Mouse (Mus musculus) G1E-ER4 (cell line): Measurements from ENCODE around the gene Wdr83. TPM values are rescaled to one million over a fixed set of nuclear protein-coding genes. Genes with fewer than 3 reads are reported as not detected.

Source experiments
- GATA1 ChIP-seq: IDR thresholded peaks from one replicate; pipeline ENCODE4 v1.8.0; 2012; ENCODE audit warnings: low read length, inconsistent platforms
- polyA plus RNA-seq: library from polyadenylated mRNA; stranded (reverse); fragments of >175 nt; gene quantifications from 2 replicates; pipeline ENCODE4 v1.2.3, GENCODE M21; 2012

Gene Wdr83
- 18.1 and 45.7 TPM in 2 replicates for polyA plus RNA-seq

- no peak for TF ChIP-seq GATA1
Measured at GRCm38 (mm10) chr8:85081216-85081555, at the start of gene Wdr83. Wdr83 (minus strand) TSS chr8:85081306.

GRCm38 (mm10) chr8:85123691-85124090 lies 42.6 kb upstream of the Wdr83 start:
- TF ChIP-seq GATA1: no peak

GRCm38 (mm10) chr8:85122995-85123394 lies 41.9 kb upstream of the Wdr83 start, which contains the start of gene Zfp791:
Zfp791 (minus strand) TSS chr8:85123095.
- no peak for TF ChIP-seq GATA1

- TF ChIP-seq GATA1: no peak
Measured at GRCm38 (mm10) chr8:85119052-85119981, 38.2 kb upstream of the Wdr83 start.

GRCm38 (mm10) chr8:85116984-85117383 lies 35.9 kb upstream of the Wdr83 start:
- TF ChIP-seq GATA1: no peak

GRCm38 (mm10) chr8:85115501-85115900 lies 34.4 kb upstream of the Wdr83 start:
- TF ChIP-seq GATA1: no peak

GRCm38 (mm10) chr8:85113241-85113640 lies 32.1 kb upstream of the Wdr83 start:
- no peak for TF ChIP-seq GATA1

GRCm38 (mm10) chr8:85100076-85100665 lies 19.1 kb upstream of the Wdr83 start:
- no peak for TF ChIP-seq GATA1

GRCm38 (mm10) chr8:85096850-85097249 lies 15.7 kb upstream of the Wdr83 start:
- no peak for TF ChIP-seq GATA1

- TF ChIP-seq GATA1: no peak
Measured at GRCm38 (mm10) chr8:85096196-85096595, 15.1 kb upstream of the Wdr83 start.

- no peak for TF ChIP-seq GATA1
Measured at GRCm38 (mm10) chr8:85095566-85095965, 14.5 kb upstream of the Wdr83 start.

- no peak for TF ChIP-seq GATA1
Measured at GRCm38 (mm10) chr8:85095051-85095450, 13.9 kb upstream of the Wdr83 start.

- no peak for TF ChIP-seq GATA1
Measured at GRCm38 (mm10) chr8:85091526-85092090, 10.5 kb upstream of the Wdr83 start.

- no peak for TF ChIP-seq GATA1
Measured at GRCm38 (mm10) chr8:85090856-85091255, 9.8 kb upstream of the Wdr83 start.

- no peak for TF ChIP-seq GATA1
Measured at GRCm38 (mm10) chr8:85088771-85089170, 7.7 kb upstream of the Wdr83 start.

- TF ChIP-seq GATA1: no peak
Measured at GRCm38 (mm10) chr8:85086238-85086637, 5.1 kb upstream of the Wdr83 start.
